Mouse (Mus musculus): ENCODE results near the gene Gbp5.

Gbp5 gene

DNA sequence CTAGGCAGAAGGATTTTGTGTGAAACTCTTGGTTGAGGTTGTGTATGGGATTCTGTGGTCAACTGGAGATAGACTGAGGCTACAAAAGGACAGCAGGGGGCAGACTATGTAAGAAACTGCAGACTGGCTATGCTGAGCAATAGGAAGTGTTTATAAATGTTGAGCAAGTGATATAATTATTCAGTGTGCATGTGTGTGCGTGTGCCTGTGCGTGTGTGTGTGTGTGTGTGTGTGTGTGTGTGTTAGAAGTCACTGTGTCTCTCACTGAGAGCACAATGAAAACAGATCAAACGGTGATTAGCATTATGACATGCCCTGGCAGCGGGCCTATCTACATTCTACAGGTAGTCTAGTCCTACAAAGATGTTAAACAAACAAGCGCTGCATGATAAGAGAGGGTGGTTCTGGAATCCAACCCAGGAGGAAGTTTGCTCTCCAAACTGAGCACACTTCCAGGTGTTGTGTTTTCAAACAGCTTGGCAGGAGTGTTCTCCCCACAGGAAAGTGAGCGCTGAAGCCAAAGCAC is at the start of gene Gbp5:
Gene Gbp5 (plus strand): TSS at position 443 of the 526 bp plus-strand sequence.
- DNase-seq (ENCODE audit: low read depth): peak; percentile 90

DNA sequence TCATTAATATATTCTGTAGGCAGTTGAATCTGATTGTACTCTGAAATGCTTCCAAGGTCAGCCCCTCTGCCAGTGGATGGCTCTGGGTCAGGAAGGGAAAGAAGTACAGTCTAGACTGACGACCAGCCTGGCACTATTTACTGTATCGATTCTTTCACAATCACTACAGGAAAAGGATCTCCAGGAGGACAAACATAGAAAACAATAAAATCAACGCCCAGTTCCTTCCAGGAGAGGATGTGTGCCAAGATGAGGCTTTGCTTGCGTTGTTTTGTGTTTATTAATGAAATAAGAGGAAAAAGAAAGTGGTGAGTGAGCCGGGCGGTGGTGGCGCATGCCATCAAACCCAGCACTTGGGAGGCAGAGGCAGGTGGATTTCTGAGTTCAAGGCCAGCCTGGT is 39.6 kb upstream of the Gbp5 start:
- no peak for DNase-seq (ENCODE audit: low read depth)

DNA sequence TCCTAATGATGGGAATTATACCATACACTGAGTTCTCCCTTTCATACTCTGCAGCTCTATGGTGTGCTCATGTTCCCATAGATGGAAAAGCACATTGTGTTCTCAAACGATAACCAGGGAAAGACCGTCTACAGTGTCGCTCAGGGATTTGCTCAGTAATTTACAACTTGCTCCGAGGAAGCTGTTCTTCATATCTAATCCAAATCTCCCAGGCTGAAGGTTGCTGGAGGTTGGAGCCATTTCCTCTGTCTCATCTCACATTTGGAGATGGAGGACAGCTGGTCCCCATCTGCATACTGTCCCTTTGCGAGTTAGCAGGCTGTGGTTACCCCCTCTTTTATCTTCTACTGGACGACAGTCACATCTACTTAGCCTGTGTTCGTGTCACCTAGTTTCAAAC is 34.5 kb upstream of the Gbp5 start:
- DNase-seq (ENCODE audit: low read depth): no peak

DNA sequence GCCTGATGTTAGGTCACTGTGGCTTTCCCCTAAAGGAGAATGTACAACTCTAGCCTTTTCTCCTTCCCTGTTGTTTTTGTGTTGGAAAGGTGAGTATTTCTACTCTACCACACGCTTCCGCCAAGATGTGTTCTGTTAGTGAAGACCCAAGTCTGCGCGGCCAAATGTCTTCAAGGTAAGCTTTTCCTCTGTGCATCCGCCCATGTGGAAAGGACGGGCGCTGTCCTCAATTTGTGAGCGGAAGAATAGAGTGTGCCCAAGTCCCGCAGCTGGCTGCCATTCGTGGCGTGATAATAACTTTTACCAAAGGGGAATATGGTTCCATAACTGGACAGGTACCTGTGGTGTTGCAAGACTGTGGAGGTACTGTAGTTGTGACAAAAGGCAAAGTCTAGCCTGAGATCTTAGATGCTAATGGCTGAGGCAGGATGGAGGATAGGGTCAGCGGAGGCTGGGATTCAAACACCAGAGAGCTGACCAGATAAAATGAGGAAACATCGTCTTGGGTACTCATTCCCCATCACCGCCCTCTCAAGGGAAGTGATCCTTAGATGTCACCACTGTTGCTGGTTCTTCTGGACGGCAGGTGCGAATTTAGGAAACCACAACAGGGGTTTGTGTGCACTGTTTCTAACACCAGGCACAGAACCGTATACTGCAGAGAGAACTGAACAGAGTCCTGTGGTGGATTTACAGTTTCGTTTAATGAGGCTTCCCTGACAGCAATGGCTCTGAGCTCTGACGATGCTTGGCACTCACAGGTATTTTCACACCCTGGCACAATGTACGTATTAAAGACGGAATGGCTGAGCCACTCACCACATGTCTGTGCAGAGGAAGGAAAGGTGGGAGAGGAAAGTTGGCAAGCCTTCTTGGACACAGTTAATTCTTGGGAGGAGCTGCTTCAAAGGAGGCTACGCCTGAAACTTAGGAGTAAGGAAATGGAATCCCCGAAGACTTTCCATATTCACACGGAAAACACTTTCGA is 30.7 kb upstream of the Gbp5 start:
- DNase-seq (ENCODE audit: low read depth): no peak

DNA sequence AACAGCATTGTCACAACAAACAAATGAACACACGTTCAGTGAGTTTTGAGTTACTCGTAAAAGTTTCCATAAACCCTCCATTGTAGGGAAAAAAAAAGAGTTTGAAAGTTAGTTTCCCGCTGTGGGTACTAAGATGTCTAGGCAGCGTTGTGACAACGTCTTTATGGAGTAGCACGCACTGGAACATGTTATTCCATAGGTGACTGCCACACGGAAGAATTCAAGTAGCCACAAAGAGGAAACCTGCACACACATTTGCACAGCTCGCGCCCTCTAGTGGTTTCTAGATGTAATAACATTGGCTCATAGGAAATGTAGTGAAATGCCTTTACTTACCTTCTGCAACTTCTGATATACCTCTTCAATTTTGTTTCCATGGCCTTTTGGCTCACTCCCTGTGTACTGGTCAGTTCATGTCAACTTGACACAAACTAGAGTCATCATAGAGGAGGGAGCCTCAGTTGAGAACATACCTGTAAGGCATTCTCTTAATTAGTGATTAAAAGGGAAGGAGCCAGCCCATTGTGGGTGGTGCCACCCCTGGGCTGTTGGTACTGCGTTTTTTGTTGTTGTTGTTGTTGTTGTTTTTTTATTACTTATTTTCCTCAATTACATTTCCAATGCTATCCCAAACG is 19.3 kb upstream of the Gbp5 start:
- peak; percentile 75 for DNase-seq (ENCODE audit: low read depth)

DNA sequence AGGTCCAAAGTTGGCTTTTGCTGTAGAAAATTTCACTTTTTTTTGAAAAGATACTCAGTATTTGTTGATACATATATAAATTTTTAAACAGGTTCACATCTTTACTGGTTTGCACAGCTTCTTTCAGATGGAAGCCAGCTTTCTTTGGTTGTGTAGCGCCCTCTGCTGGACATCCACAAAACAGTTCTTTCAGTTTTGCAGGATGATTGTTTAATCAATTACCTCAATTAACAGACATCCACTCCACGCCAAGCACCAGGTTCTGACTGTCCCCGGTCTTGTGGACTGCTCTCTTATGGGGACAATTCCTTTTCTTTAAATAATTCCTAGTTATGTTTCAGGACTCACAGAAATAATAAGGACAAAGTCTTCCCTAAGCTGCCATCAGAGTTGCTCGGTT is 17.9 kb upstream of the Gbp5 start:
- peak; percentile 82 for DNase-seq (ENCODE audit: low read depth)

DNA sequence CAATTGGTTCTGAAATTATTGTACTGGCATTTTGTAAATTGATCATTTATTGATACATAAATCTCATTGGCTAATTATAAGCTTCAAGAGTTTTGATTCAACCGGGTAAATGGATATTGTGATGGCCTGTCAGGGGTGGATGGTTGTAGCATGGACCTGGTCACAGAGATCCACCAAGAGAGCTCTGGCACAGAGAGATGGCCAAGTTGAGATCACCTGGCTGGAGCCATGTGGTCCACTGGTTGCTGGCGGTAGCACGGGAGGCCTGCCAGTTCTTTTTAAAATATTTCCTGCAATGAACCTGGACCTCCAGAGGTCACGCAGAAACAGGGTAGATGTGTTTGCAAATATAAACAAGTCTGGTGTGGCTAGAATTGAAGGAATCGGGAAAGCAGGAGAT is 15.9 kb upstream of the Gbp5 start:
- no peak for DNase-seq (ENCODE audit: low read depth)

DNA sequence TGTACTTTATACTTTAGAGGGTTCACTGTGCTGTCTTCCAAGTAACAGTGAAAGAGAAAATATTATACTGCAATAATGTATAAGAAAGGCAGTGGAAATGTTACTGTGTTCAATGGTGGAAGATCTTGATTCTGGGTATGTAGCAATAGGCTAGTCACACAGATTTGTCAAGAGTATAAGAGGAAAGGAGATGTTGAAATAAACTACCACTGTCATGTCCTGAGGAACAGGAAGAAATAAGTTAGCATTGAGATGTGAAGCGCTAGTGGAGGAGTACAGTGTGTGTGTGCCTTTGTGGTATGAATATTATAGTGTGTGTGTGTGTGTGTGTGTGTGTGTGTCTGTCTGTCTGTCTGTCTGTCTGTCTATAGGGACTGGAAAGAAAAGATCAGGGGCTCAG is 15.4 kb upstream of the Gbp5 start:
- DNase-seq (ENCODE audit: low read depth): no peak

DNA sequence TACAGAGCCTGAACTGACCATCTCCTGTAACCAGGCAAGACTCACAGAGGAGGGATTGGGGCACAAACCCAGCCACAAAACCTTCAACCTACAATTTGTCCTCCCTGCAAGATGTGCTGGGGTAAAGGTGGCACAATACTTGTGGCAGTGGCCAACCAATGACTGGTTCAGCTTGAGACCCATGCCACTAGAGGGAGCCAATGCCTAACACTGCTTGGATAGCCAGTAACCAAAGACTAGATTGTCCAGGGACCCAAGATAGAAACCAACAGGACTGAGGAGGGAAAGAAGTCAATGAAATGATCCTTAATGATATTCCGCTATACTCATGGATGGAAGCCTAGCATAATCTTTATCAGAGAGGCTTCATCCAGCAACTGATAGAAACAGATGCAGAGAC is 3.3 kb upstream of the Gbp5 start:
- peak; percentile 89 for DNase-seq (ENCODE audit: low read depth)

DNA sequence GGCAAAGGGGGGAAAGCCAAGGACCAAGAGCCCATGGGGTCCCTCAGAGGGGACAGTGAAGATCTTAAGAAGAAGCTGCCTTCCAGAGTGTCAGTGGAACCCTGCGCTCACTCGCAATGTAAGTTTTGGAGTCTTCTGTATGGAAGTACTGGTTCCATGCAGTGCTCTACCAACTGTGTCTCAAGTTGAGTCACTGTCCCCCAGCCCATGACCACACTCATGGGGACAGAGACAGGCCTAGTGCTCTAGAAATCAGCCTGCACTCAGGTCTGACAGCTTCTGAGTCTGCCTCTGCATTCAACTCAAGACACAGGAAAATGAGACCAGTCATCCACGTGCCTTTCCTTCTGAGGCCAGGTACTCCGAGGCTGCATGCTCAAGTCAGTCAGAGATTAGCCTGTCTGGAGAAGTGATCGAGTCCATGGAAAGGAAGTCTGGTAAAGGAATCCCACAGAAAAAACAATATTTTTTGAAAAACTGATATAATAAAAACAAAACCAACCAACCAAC is 1.4 kb downstream of the Gbp5 start:
- peak; percentile 48 for DNase-seq (ENCODE audit: low read depth)

DNA sequence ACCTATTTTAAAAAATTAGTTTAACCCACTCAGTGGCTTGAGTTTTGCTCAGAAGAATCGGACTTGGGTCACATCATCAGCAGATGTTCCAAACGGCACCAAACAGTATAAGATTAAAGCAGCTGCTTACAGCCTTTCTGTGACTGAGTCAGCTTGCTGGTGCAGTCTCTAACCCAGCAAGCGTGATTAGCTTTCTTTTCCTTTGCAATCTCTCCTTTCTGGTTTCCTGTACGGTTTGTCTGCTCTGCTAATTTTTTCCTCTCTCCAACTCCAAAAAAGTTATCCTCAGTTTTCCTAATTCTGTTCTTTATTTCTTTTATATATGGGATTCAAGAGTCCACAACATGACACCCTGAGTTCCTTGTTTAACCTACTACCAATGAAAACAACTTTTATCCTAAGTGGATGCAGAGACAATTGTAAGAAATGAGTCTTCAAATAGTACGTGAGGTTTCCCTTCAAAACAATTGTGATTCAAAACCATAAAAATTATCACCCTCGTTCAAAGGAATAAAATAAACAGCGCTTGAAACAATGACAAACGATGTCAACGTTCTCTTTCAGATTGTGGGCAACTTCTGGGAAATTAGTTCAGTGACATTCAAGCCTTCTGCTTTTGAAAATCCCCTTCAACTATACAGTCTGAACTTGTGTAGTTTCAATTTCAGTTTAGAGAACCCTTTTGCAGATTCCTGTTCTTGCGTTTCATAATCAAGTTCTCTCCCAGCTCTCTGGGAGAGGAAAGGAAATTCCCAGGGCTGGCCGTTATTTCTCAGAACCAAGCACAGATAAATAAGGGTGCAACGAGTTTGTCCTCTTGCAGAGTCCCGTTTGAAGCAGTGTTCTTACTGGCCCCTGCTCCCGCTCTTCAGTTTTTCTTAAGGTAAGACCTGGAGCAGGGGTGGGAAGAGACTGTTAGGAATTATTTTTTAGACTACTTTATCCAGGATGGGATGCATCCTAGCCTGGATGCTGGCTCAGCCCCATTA is 2.6 kb downstream of the Gbp5 start:
- DNase-seq (ENCODE audit: low read depth): peak; percentile 85

DNA sequence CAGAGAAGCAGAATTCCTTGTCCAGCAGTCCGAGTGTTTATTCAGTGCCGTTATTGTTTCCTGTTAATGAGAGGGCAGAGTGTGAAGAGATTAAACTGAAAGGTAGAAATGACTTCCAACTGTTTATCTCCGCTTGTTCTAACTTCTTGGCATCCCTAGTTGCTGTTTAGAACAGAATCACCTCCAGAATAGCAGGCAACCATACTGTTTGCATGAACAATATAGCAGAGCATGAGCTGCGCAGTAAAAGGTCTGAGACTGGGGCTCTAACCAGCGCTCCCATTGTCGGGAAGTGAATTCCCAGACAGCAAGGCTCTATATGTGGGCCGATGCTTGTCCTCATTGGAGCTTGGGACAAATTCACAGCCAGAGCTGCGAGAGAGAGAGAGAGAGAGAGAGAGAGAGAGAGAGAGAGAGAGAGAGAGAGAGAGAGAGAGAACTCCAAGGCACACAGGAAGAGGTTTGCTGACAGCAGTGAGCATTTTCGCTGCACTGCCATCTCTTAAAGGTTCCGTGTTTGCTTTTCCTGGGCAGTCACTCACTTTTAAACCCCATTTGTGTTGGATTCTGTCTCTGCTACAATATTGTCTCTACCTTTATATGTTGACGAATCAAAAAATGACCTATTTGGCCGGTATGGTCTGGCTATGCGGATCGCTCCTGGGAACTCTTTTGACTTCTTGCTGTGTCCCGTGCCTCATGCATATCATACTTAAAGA is 3.5 kb downstream of the Gbp5 start:
- DNase-seq (ENCODE audit: low read depth): peak; percentile 75

DNA sequence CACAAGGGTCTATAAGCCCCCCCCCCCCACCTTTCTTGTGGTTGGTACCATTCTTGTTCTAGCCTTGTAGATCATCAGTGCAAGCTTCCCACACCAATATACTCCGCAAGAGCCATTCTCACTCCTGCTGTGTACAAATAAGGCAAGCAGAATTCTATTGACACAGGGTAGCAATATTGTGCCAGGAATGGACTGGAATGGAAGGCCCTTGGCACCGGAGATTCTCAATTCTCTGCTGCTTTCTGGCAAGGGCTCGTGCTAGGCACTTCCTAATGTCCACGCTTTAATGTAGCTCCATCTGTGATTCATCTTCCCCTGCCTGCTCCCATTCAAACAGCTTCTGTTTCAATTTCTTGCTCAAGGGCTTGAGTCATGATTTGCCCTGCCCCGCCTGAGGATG is 5.2 kb downstream of the Gbp5 start:
- peak; percentile 35 for DNase-seq (ENCODE audit: low read depth)

DNA sequence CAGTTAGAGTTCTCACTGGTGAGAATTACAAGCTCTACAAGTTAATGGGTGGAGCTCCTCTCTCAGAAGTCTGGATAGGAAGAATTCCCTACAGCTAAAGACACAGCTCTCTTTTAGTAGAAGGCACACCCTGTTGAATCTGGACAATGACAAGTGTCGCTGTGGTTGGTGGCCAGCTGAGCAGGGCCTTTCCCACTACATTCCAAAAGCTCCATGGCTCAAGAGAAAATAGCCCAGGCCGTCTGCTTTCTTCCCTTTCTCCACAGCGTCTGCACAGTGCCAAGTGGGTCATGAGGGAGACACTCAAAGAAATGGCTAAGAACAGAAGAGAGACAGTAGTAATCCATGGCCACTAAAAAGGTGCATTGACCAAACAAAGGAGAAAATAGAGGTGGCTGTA is 34.3 kb downstream of the Gbp5 start:
- DNase-seq (ENCODE audit: low read depth): no peak

DNA sequence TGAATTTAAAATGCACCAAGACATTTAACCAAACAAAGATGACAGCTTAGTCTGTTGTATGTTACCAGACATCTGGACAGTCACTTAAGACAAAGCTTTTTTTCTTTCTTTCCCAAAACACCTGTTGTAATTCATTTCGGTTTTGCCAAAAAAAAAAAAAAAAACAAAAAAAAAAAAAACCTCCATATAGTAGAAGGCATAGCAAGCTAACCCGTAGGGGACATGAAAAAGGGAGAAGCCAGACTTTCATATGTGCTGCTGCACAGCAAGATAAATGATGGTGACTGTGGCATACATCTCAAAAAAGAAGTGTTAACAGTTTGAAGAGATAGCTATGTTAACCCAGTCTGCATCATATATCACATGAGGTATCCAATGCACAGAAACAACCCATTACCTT is 35.8 kb downstream of the Gbp5 start:
- DNase-seq (ENCODE audit: low read depth): no peak

DNA sequence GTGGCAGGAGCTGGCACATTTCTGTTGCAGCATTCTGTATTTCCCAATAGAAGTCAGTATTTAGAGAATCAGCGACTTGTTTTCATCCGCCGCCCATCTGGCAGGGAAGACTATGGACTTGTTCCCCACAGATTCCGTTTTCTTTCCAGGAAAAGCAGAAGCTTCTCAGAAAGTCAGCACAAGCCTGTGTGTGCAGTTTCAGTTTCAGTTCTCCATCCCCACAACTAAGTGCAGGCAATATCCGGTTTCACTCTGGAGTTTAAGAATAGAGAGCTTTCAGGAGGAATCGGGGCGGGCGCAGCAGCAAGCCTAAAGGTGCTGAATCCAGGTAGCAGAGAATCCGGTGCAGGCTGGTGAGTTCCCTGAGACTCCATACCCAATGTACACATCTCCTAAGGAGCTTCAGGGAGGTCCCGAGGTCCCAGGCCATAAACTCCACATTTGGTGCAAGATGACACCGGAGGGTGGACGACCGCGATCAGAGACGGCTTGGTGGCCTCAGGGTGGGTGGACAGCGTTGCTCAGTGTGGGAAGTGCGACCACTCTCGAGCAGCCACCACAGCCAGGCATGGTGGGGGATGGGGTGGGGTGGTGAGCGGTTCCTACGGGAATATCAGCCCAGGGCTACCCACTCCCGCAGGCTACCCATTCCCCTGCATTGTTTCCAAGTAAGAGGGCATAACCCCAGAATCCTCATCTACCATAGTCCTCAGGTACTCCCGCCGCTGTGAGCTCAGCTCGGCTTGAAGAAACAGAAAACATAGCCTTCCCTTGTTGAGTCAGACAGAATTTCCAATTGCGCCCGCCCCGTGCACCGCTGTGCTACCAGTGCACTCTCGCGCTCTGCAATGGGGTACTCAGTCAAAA is 36.5 kb downstream of the Gbp5 start, which contains the start of gene Gbp7:
Gene Gbp7 (plus strand): TSS at position 256 of the 867 bp plus-strand sequence.
- DNase-seq (ENCODE audit: low read depth): peak; percentile 92

DNA sequence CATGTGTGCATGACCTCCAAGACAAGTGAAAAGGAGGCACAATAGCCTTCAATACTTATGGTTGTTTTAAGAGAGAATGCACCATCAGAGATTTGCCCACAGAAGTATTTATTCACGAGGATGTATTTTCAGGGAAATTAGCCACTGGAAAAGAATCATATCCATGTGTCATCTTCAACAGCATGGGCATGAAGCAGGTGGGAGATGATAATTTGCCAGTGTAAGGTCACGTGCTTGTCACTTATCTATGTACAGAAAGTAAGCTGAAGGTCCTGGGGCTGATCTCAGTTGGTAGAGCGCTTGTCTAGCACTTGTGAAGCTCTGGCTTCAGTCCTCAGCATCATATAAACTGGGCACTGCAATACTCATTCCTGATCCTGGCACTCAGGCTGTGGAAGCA is 37.8 kb downstream of the Gbp5 start:
- peak; percentile 56 for DNase-seq (ENCODE audit: low read depth)

DNA sequence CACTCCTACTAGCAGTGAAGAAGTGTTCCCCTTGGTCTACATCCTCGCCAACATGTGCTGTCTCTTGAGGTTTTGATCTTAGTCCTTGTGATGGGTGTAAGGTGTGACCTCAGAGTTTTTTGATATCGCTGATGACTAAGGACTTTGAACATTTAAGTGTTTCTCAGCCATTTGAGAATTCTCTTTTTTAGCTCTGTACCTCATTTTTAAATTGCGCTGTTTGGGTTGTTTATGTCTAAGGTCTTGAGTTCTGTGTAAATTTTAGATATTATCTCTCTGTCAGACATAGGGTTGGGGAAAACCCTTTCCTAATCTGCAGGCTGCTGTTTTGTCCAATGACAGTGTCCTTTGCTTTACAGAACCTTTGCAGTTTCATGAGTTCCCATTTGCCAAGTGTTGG is 39.4 kb downstream of the Gbp5 start:
- peak; percentile 83 for DNase-seq (ENCODE audit: low read depth)

DNA sequence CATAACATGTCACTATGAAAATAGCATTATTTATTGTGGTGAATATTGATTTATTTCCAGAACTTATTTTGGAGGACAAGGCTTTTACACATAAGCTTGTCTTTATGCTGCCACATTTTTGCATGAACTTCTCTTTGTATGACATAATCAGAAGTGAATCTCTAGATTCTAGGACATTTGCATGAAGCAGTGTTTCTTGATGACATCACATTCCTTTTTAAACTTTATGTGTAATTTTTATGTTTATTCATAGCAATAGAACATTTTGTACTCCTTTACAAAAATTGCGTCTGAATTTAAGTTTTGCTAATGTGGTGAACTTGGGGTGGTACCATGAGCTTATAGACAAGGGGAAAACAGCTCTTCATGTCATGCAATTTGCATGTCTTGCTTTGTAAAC is 41.9 kb downstream of the Gbp5 start:
- DNase-seq (ENCODE audit: low read depth): no peak

DNA sequence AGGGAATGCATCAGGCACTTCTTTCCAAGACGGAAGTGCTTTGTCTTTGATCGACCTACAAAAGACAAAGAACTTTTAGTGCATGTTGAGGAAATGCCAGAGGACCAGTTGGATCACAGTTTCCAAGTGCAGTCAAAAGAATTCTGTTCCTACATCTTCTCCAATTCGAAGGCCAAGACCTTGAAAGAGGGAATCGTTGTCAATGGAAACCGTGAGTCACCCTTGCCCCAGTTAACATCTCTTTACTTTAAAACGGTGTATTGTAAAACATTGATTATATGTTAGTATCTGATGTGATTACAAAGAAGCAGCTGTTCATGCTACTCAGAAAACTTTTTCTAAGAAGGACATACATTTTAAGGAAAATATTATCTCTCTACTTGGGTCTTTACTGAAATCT is 47.6 kb downstream of the Gbp5 start:
- no peak for DNase-seq (ENCODE audit: low read depth)

All from induced T-regulatory cell, adult 2 months (primary cell).